Mouse (Mus musculus): ENCODE measurements at regions not wholly inside any gene's neighbourhood (a gene's known extent, or its start where the extent isn't known, plus 50 kb on each side); places are given as distances from the start of the nearest gene placed in this dataset.

DNA sequence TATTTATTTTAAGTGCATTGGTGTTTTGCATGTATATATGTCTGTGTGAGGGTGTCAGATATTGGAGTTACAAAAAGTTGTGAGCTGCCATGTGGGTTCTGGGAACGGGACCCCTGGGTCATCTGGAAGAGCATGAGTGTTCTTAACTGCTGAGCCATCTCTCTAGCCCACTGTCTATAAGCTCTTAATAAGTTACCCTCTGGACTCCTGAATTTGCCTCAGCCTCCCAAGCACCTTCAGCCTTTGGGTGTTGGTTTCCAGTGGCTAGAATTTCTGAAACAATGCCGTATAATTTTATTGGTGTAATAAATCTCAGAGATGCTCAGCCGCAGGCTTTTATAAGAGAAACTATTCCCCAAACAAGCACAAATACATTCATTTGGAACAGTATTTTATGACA, 75.0 kb downstream of the Nat3 start:
- Histone ChIP-seq H3K4me1 (ENCODE audit: insufficient read depth) (no peaks in the 10 kb centered on the region), H3K9ac (no peak overlapping the region), H3K4me3 (ENCODE audit: low read depth, low read length) (no peak overlapping the region), H3K36me3 (ENCODE audit: insufficient read depth) (no peaks in the 10 kb centered on the region), H3K27ac (ENCODE audit: low read depth, low read length) (no peak overlapping the region), H3K27me3 (ENCODE audit: insufficient read depth, low read length) (no peaks in the 10 kb centered on the region), H3K4me2 (ENCODE audit: low read depth) (no peak overlapping the region), H3K9me3 (ENCODE audit: low read length) (no peaks in the 10 kb centered on the region)
- TF ChIP-seq CTCF (IDR thresholded peaks at IDR 0.05; ENCODE audit: low read depth) = no peak
- 94% methylated on average over 3 of the region's 3 CpGs for WGBS
- DNase-seq (no peak), ATAC-seq (no peak)

DNA sequence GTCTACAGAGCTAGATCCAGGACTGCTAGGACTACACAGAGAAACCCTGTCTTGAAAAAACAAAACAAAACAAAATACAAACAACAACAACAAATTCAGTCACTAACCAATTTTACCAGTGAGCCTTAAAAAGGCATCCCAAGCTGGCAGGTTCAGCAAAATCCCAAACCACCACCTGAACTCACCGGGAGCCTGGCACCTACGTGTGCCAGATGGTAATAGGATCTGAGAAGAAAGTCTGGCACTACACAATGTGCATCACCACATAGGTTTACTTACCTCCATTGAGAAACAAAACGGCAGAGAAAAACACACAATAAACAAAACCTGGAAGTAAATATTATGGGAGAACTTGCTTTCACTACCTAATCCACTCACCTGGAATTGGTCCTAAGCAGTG, 98.6 kb downstream of the Nat3 start:
- no peaks in the 10 kb centered on the region for H3K4me1 ChIP-seq (ENCODE audit: insufficient read depth)
- no peaks in the 10 kb centered on the region for H3K27me3 ChIP-seq (ENCODE audit: insufficient read depth, low read length)
- no peak overlapping the region for H3K27ac ChIP-seq (ENCODE audit: low read depth, low read length)
- no peaks in the 10 kb centered on the region for H3K36me3 ChIP-seq (ENCODE audit: insufficient read depth)
- H3K9me3 ChIP-seq (ENCODE audit: low read length) = no peaks in the 10 kb centered on the region
- DNase-seq (no peak), ATAC-seq (no peak)
- TF ChIP-seq CTCF (IDR thresholded peaks at IDR 0.05; ENCODE audit: low read depth) = no peak
- WGBS = 91% methylated on average over 3 of the region's 3 CpGs
- H3K4me3 ChIP-seq (ENCODE audit: low read depth, low read length) = no peak overlapping the region
- no peak overlapping the region for H3K4me2 ChIP-seq (ENCODE audit: low read depth)
- H3K9ac ChIP-seq = no peak overlapping the region

GRCm38 (mm10) chr8:67631691-67632090, 108.0 kb downstream of the Nat3 start:
- no peaks in the 10 kb centered on the region for H3K27me3 ChIP-seq (ENCODE audit: insufficient read depth, low read length)
- no peak overlapping the region for H3K9ac ChIP-seq
- WGBS = 78% methylated on average over 5 of the region's 5 CpGs
- no peak overlapping the region for H3K4me3 ChIP-seq (ENCODE audit: low read depth, low read length)
- H3K36me3 ChIP-seq (ENCODE audit: insufficient read depth) = no peaks in the 10 kb centered on the region
- H3K27ac ChIP-seq (ENCODE audit: low read depth, low read length) = no peak overlapping the region
- ATAC-seq (peak; percentile 91), DNase-seq (peak; percentile 59)
- no peak overlapping the region for H3K4me2 ChIP-seq (ENCODE audit: low read depth)
- TF ChIP-seq CTCF (IDR thresholded peaks at IDR 0.05; ENCODE audit: low read depth) = no peak
- H3K4me1 ChIP-seq (ENCODE audit: insufficient read depth) = no peaks in the 10 kb centered on the region
- no peaks in the 10 kb centered on the region for H3K9me3 ChIP-seq (ENCODE audit: low read length)

DNA sequence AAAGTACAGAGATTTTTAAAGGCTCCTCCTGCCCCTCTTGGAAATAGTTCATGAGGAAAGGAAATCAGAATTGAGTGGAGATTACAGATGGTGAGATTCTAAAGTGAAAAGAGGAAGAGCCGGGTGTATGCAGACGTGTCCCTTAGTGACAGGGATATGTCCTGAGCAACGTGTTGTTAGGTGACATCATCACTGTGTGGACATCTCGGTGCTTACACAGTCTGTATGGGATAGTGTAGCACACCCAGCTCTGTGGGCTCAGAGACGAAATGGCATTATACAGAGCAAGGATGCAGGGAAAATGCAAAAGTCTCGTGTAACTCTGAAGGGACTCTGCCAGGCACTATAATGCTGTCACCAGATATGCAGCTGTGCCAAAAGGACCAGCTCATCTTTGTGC, 108.6 kb downstream of the Nat3 start:
- no peaks in the 10 kb centered on the region for H3K9me3 ChIP-seq (ENCODE audit: low read length)
- no peak overlapping the region for H3K9ac ChIP-seq
- ATAC-seq (peak; percentile 89), DNase-seq (peak; percentile 9)
- H3K27me3 ChIP-seq (ENCODE audit: insufficient read depth, low read length) = no peaks in the 10 kb centered on the region
- 72% methylated on average over 6 of the region's 6 CpGs for WGBS
- no peak overlapping the region for H3K4me3 ChIP-seq (ENCODE audit: low read depth, low read length)
- no peaks in the 10 kb centered on the region for H3K4me1 ChIP-seq (ENCODE audit: insufficient read depth)
- TF ChIP-seq CTCF (IDR thresholded peaks at IDR 0.05; ENCODE audit: low read depth) = no peak
- H3K4me2 ChIP-seq (ENCODE audit: low read depth) = no peak overlapping the region
- no peaks in the 10 kb centered on the region for H3K36me3 ChIP-seq (ENCODE audit: insufficient read depth)
- no peak overlapping the region for H3K27ac ChIP-seq (ENCODE audit: low read depth, low read length)

Small RNA genes in the stretch of these regions (microRNA-seq; reads per million reads assigned to microRNA genes)
- 0 reads per million in 2 experiments for gene Gm44391

Data from forebrain, postnatal 0 days (tissue).